Mouse (Mus musculus): ENCODE results near the gene Ppp1r3g. TPM values are rescaled to one million over a fixed set of nuclear protein-coding genes. Genes with fewer than 3 reads are reported as not detected.
"Not testable (repeated sequence)": the region's sequence is repeated elsewhere in the genome, so short reads cannot be mapped to it uniquely, and the experiment has no call there.

Gene Ppp1r3g
- total RNA-seq, 1 experiment: 0.31 TPM

DNA sequence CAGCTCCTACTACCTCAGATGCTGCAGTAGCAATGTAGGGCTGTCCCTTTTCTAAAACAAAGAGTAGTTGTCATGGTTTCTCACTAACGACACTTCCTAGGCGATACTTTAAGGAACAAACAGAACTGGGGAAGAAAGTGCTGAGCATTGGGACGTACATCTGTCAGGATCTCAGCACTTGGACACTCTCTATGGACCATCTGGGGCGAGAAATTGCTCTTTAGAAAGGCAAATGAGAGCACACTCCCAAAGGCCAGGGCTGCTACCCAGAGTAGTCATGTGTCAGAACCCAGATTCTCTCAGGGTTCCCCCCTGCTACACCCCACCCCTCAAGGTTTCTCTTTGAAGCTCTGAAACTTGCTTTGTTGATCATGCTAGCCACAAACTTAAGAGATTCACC lies 21.8 kb downstream of the Ppp1r3g start:
- Histone ChIP-seq H3K9me3 (ENCODE audit: control insufficient read depth, insufficient read depth, low read depth, low read length) (no peaks in the 10 kb centered on the region), H3K36me3 (ENCODE audit: control insufficient read depth, insufficient read depth, low read length, poor library complexity, severe bottlenecking) (peaks cover 1% of the 10 kb centered on the region; the same call in 1 of the 2 replicates), H3K9ac (ENCODE audit: insufficient read depth, low read depth, low read length, poor library complexity, severe bottlenecking) (no peak overlapping the region), H3K4me1 (ENCODE audit: control insufficient read depth in 2 of 2, insufficient read depth in 2 of 2, low read length in 2 of 2, poor library complexity in 1 of 2) (no peaks in the 10 kb centered on the region), H3K4me3 (ENCODE audit: insufficient read depth in 1 of 2, low read depth in 1 of 2, low read length in 2 of 2, poor library complexity in 1 of 2, severe bottlenecking in 1 of 2) (no peak overlapping the region), H3K27ac (ENCODE audit: insufficient read depth, low read depth, low read length, poor library complexity, severe bottlenecking) (no peak overlapping the region)
- in situ Hi-C loops (cut with MboI; ENCODE audit: low sequenced_read_pairs in 2 of 2, unreplicated experiment in 2 of 2): loop anchor here in 1 of 2 experiments (25.0 kb wide), 1 partner anchor 1332 kb away; no protein-coding TSS in a partner anchor
- no peak for DNase-seq (ENCODE audit: low read depth, low spot score)
- TF ChIP-seq ZC3H11A (IDR thresholded peaks at IDR 0.05; ENCODE audit: borderline replicate concordance, low read depth, low read length) (no peak), ZNF384 (IDR thresholded peaks at IDR 0.05; ENCODE audit: low read depth, low read length) (no peak), HCFC1 (IDR thresholded peaks at IDR 0.05; ENCODE audit: borderline replicate concordance, insufficient read depth, low read length) (no peak), CHD2 (IDR thresholded peaks at IDR 0.05; ENCODE audit: low read depth, low read length) (no peak), MAFK (IDR thresholded peaks at IDR 0.05; ENCODE audit: insufficient read depth, low read depth, low read length) (no peak)

DNA sequence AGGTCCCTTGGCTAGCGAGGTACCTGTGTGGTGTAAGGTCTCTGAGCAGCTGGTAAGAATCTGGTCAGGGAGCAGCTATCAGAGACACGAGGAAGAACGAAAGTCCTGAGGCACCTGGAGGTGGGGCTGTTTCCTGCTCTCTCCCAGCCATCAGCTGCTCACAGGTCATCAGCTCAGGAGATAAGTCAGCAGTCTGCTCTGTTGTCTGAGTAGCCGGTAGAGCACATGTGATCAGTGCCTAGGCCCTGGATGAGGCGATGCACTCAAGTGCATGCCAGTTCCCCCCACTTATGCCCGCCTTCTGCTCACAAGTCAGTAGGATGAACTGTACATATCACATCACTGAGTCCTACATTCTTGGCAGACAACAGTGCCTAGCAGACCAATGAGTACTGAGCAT lies 24.3 kb downstream of the Ppp1r3g start:
- in situ Hi-C loops (cut with MboI; ENCODE audit: low sequenced_read_pairs in 2 of 2, unreplicated experiment in 2 of 2): loop anchor here in 1 of 2 experiments (25.0 kb wide), 1 partner anchor 1329 kb away; no protein-coding TSS in a partner anchor
- Histone ChIP-seq H3K4me1 (ENCODE audit: control insufficient read depth in 2 of 2, insufficient read depth in 2 of 2, low read length in 2 of 2, poor library complexity in 1 of 2) (no peaks in the 10 kb centered on the region), H3K9ac (ENCODE audit: insufficient read depth, low read depth, low read length, poor library complexity, severe bottlenecking) (no peak overlapping the region), H3K4me3 (ENCODE audit: insufficient read depth in 1 of 2, low read depth in 1 of 2, low read length in 2 of 2, poor library complexity in 1 of 2, severe bottlenecking in 1 of 2) (no peak overlapping the region), H3K36me3 (ENCODE audit: control insufficient read depth, insufficient read depth, low read length, poor library complexity, severe bottlenecking) (peaks cover 1% of the 10 kb centered on the region; the same call in 1 of the 2 replicates), H3K9me3 (ENCODE audit: control insufficient read depth, insufficient read depth, low read depth, low read length) (no peaks in the 10 kb centered on the region), H3K27ac (ENCODE audit: insufficient read depth, low read depth, low read length, poor library complexity, severe bottlenecking) (no peak overlapping the region)
- no peak for TF ChIP-seq MAFK (IDR thresholded peaks at IDR 0.05; ENCODE audit: insufficient read depth, low read depth, low read length)
- TF ChIP-seq HCFC1 (IDR thresholded peaks at IDR 0.05; ENCODE audit: borderline replicate concordance, insufficient read depth, low read length): no peak
- no peak for TF ChIP-seq CHD2 (IDR thresholded peaks at IDR 0.05; ENCODE audit: low read depth, low read length)
- no peak for TF ChIP-seq ZNF384 (IDR thresholded peaks at IDR 0.05; ENCODE audit: low read depth, low read length)
- no peak for TF ChIP-seq ZC3H11A (IDR thresholded peaks at IDR 0.05; ENCODE audit: borderline replicate concordance, low read depth, low read length)
- DNase-seq (ENCODE audit: low read depth, low spot score): no peak

DNA sequence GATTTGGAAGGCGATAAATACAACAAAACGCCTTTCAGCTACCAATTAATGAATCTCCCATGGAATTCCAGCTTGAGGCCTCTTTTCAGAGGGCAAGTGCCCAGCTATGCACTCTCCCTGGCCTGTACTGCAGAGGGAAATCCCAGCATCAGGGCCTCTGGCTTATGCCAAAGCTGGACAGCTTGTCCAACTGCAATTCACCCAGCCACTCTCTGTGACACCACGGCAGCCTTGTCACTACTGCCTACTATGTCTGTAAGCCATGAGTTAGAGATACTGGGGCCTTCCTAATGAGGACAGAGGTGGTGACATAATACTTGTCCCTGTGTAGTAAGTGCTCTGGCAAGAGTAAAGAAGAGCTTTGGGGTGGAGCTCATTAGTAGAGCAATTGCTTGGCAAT lies 30.7 kb downstream of the Ppp1r3g start:
- no peak for DNase-seq (ENCODE audit: low read depth, low spot score)
- H3K9ac ChIP-seq (ENCODE audit: insufficient read depth, low read depth, low read length, poor library complexity, severe bottlenecking): no peak overlapping the region
- TF ChIP-seq ZC3H11A (IDR thresholded peaks at IDR 0.05; ENCODE audit: borderline replicate concordance, low read depth, low read length) (no peak), ZNF384 (IDR thresholded peaks at IDR 0.05; ENCODE audit: low read depth, low read length) (no peak), MAFK (IDR thresholded peaks at IDR 0.05; ENCODE audit: insufficient read depth, low read depth, low read length) (no peak), HCFC1 (IDR thresholded peaks at IDR 0.05; ENCODE audit: borderline replicate concordance, insufficient read depth, low read length) (no peak), CHD2 (IDR thresholded peaks at IDR 0.05; ENCODE audit: low read depth, low read length) (no peak)

DNA sequence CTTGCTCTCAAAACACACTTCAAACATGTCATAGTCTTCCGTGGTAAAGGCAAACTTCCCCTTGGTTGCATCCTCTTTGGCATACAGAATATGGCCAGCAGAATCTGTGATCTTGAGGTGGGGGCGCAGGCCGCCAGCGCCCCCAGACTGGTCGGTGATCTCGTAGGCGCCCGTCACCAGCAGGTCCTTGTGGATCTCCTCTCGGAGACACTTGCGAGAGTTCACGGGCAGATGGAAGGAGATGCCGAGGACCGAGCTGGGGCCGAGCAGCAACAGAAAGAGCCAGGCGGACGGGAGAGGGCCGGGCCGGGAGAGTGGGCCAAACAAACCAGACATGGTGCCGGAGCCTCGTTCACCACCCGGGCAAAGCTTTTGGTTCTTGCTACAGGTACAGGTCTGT lies 32.5 kb downstream of the Ppp1r3g start:
- DNase-seq (ENCODE audit: low read depth, low spot score); H3K9ac ChIP-seq (ENCODE audit: insufficient read depth, low read depth, low read length, poor library complexity, severe bottlenecking); H3K4me1 ChIP-seq (ENCODE audit: control insufficient read depth in 2 of 2, insufficient read depth in 2 of 2, low read length in 2 of 2, poor library complexity in 1 of 2); H3K27ac ChIP-seq (ENCODE audit: insufficient read depth, low read depth, low read length, poor library complexity, severe bottlenecking); H3K4me3 ChIP-seq (ENCODE audit: insufficient read depth in 1 of 2, low read depth in 1 of 2, low read length in 2 of 2, poor library complexity in 1 of 2, severe bottlenecking in 1 of 2); H3K9me3 ChIP-seq (ENCODE audit: control insufficient read depth, insufficient read depth, low read depth, low read length); H3K36me3 ChIP-seq (ENCODE audit: control insufficient read depth, insufficient read depth, low read length, poor library complexity, severe bottlenecking): not testable (repeated sequence)
- in situ Hi-C loops (cut with MboI; ENCODE audit: low sequenced_read_pairs in 2 of 2, unreplicated experiment in 2 of 2): loop anchor here in 1 of 2 experiments (25.0 kb wide), 1 partner anchor 1321 kb away; no protein-coding TSS in a partner anchor

More for the DNA sequence above, 30.7 kb downstream of the Ppp1r3g start:
- H3K27ac ChIP-seq (ENCODE audit: insufficient read depth, low read depth, low read length, poor library complexity, severe bottlenecking): no peak overlapping the region
- in situ Hi-C loops (cut with MboI; ENCODE audit: low sequenced_read_pairs in 2 of 2, unreplicated experiment in 2 of 2): loop anchor here in 1 of 2 experiments (25.0 kb wide), 1 partner anchor 1323 kb away; no protein-coding TSS in a partner anchor
- no peak overlapping the region for H3K4me3 ChIP-seq (ENCODE audit: insufficient read depth in 1 of 2, low read depth in 1 of 2, low read length in 2 of 2, poor library complexity in 1 of 2, severe bottlenecking in 1 of 2)
- H3K36me3 ChIP-seq (ENCODE audit: control insufficient read depth, insufficient read depth, low read length, poor library complexity, severe bottlenecking): no peaks in the 10 kb centered on the region
- no peaks in the 10 kb centered on the region for H3K4me1 ChIP-seq (ENCODE audit: control insufficient read depth in 2 of 2, insufficient read depth in 2 of 2, low read length in 2 of 2, poor library complexity in 1 of 2)
- H3K9me3 ChIP-seq (ENCODE audit: control insufficient read depth, insufficient read depth, low read depth, low read length): no peaks in the 10 kb centered on the region

DNA sequence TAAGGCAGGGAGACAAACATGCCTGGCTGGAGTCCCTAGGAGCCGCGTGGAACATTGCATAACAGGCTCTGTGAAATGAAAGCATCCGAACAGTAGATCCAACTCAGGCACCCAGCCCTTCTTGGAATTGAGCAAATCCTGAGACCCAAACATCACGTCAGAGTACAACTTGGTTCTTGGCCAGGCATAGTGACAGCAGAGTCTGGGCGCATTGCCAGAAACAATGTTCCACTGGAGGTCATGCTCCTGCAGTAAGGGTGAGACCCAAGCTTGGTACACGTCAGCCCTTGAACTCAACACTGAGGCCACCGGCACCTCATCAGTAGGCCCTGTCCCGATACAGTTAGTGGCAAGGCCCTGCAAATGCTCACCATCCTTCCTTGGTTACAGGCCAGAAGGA lies 35.4 kb downstream of the Ppp1r3g start:
- no peak overlapping the region for H3K27ac ChIP-seq (ENCODE audit: insufficient read depth, low read depth, low read length, poor library complexity, severe bottlenecking)
- H3K4me1 ChIP-seq (ENCODE audit: control insufficient read depth in 2 of 2, insufficient read depth in 2 of 2, low read length in 2 of 2, poor library complexity in 1 of 2): no peaks in the 10 kb centered on the region
- no peak for TF ChIP-seq CHD2 (IDR thresholded peaks at IDR 0.05; ENCODE audit: low read depth, low read length)
- TF ChIP-seq ZC3H11A (IDR thresholded peaks at IDR 0.05; ENCODE audit: borderline replicate concordance, low read depth, low read length): no peak
- TF ChIP-seq HCFC1 (IDR thresholded peaks at IDR 0.05; ENCODE audit: borderline replicate concordance, insufficient read depth, low read length): no peak
- no peak for TF ChIP-seq MAFK (IDR thresholded peaks at IDR 0.05; ENCODE audit: insufficient read depth, low read depth, low read length)
- no peak for TF ChIP-seq ZNF384 (IDR thresholded peaks at IDR 0.05; ENCODE audit: low read depth, low read length)
- H3K36me3 ChIP-seq (ENCODE audit: control insufficient read depth, insufficient read depth, low read length, poor library complexity, severe bottlenecking): no peaks in the 10 kb centered on the region
- H3K4me3 ChIP-seq (ENCODE audit: insufficient read depth in 1 of 2, low read depth in 1 of 2, low read length in 2 of 2, poor library complexity in 1 of 2, severe bottlenecking in 1 of 2): no peak overlapping the region
- H3K9ac ChIP-seq (ENCODE audit: insufficient read depth, low read depth, low read length, poor library complexity, severe bottlenecking): no peak overlapping the region
- in situ Hi-C loops (cut with MboI; ENCODE audit: low sequenced_read_pairs in 2 of 2, unreplicated experiment in 2 of 2): loop anchor here in 1 of 2 experiments (25.0 kb wide), 1 partner anchor 1318 kb away; no protein-coding TSS in a partner anchor
- no peaks in the 10 kb centered on the region for H3K9me3 ChIP-seq (ENCODE audit: control insufficient read depth, insufficient read depth, low read depth, low read length)
- DNase-seq (ENCODE audit: low read depth, low spot score): no peak
